Mouse (Mus musculus): ENCODE measurements around the gene Rcc1. TPM values are rescaled to one million over a fixed set of nuclear protein-coding genes. Genes with fewer than 3 reads are reported as not detected.
"Not testable (repeated sequence)": the region's sequence is repeated elsewhere in the genome, so short reads cannot be mapped to it uniquely, and the experiment has no call there.

The Rcc1 gene
- total RNA-seq, 2 experiments from 2014 or later = 12.5 to 13.0 TPM

DNA sequence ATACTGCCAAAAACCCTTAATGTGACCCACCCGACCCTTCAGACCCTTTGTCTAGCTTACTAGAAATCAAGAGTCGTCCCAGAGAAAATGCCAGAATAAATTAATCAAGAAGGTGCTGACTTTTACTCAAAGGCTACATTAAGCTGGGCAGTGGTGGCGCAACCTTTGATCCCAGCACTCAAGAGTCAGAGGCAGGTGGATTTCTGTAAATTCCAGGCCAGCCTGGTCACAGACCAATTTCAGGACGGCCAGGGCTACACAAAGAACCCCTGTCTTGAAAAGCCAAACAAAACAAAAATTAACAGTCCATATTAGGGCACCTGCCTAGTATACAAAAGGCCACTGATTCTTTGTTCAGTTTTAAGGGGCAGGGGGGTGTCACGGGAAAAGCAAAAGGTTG, 26.9 kb downstream of the Rcc1 start:
- DNase-seq (ENCODE audit: low spot score in 2 of 2) = no peak

GRCm38 (mm10) chr4:132315711-132316110, 37.7 kb downstream of the Rcc1 start:
- no peak for DNase-seq (ENCODE audit: low spot score in 2 of 2)

DNA sequence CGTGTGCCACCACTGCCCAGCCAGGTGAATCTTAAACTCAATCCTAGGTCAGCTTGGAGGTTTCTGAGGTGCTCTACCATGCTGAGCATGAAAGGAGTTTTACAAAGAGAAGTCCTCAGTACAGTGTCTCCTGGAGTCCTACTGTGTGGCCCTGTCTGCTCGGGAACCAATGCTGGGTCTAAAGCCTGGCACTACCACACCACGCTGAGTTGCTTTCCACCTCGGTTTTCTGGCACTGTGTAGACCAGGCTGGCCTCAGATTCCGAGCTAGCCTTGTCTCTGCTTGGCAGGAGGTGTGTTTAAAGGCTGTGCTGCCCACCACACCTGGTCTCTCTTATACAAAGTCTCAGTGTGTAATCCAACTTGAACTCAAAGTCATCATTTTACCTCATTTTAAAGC, 40.8 kb downstream of the Rcc1 start:
- DNase-seq (ENCODE audit: low spot score in 2 of 2) = no peak

DNA sequence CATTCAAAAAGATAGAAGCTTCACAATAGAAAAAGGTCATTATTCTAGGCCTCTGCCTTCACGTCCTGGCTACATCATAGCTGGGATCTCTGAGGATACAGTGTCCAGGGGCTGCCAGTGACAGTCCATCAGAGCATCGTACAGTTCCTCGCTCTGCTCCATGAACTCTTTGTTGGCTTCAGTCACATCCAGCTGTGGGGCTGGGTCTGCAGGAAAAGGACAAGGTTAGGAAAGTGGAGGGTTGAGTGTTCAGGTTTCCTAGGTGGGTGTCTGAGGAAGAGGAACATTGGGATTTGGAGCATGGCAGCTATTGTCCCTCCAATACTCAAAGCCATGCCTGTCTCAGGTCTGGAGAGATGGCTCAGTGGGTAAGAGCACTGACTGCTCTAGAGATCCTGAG, 41.6 kb downstream of the Rcc1 start:
- DNase-seq (ENCODE audit: low spot score in 2 of 2) = no peak

DNA sequence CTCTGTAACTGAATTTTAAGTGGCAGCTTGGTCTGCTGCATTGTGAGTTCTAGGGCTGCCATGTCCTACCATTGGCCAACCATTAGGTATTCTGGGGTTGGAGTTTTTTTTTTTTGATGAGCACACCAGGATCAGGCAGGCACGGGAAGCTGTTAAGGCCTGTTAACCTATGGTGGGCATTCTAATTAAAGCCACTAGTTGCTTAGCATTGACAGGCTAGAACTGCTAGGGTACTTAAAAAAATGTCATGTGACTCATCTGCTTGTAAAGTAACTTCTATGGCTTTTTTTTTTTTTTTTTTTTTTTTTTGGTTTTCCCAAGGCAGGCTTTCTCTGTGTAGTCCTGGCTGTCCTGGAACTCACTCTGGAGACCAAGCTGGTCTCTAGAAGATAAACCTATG, 42.2 kb downstream of the Rcc1 start:
- no peak for DNase-seq (ENCODE audit: low spot score in 2 of 2)

- peak in 1 of 2 experiments; percentile 26 for DNase-seq (ENCODE audit: low spot score in 2 of 2)
These were observed 43.4 kb downstream of the Rcc1 start for GRCm38 (mm10) chr4:132309849-132310472.

DNA sequence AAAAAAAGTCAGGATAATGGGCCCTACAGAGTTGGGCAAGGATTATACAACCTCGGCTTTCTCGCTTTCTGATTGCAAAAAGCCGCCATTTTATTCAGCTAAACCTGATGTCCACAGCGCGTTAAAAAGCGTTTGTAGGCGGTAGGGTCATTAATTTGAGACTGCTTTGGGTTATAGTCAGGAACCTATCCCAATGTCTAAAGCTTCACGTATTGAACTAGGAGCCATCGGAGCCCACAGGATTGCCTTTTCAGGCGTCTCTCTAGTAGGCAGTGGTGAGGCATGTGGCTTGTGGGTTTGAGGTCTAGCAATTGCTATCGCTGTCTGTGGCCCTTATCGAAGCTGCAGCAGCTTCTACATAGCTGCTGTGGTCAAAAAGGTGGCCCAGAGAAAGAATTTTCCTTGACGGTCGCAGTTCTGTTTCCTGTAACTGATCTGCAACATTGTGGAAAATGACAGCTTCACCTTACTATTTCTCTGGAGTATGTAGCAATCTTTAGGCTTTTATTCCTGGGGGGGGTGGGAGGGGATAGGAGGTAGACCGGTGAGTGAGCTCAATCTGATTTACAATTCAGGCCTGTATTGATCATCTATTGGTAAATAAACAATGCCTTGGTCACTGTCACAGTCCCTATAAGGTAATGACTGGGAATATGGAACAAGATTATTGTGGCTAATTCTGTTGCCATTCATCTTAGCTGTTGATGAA, 44.1 kb downstream of the Rcc1 start:
- peak in 1 of 2 experiments; percentile 37 for DNase-seq (ENCODE audit: low spot score in 2 of 2)

DNA sequence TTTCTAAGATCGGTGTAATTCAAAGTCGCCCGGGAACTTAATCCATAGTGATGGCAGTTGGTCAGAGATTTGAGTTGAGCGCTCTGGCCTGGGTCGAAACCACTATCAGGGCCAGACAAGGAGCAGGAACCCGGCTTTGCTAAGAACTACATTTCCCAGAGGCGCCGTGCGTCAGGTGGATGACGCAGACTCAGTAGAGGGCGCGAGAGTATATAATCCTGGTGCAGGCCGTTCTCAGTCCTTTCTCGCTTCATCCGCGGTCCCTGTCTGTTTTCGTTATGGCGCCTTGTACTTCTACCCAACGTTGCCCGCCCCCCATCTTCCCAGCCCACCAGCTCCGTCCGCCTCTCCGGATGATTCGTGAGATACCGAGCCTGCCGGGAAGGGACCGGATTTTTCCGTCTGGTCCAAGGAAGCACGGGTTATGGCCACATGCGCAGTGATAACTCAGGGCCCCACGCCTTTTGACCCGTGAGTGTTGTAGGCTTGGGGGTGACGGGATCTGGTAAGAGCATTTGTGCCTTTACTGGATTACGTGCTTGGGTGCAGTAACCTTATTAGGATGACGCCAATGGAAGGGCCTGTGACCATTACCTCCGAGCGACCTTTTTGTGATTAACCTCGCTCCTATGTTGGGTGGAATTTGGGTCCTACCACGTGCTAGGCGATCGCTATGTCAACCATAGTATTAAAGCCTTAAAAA, 44.8 kb downstream of the Rcc1 start:
- DNase-seq (ENCODE audit: low spot score in 2 of 2) = peak; percentile 90 to 96

- DNase-seq (ENCODE audit: low spot score in 2 of 2) = no peak
These were observed 47.4 kb downstream of the Rcc1 start for GRCm38 (mm10) chr4:132306004-132306403.

DNA sequence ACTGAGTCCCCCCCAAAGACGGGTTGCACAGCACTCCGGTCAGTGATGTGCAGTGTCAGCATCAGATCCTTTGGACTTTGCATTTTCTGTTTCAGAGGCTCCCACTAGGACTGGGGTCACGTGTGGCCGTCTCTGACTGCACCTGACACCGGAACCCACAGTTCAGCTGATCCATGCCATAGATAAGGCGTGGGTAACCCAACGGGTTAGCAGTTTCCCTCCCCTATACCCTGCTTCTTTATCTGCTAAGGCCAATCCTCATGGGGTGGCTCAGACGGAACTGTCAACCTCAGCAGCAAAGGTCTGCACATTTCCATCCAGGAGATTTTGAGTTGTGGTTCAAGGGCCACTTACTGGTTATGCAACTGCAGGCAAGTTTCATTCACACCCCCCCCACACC, 48.1 kb downstream of the Rcc1 start:
- no peak for DNase-seq (ENCODE audit: low spot score in 2 of 2)

GRCm38 (mm10) chr4:132303484-132303883, 49.9 kb downstream of the Rcc1 start:
- DNase-seq (ENCODE audit: low spot score in 2 of 2) = not testable (repeated sequence)

- DNase-seq (ENCODE audit: low spot score in 2 of 2) = peak; percentile 31 to 34
These were observed 50.4 kb downstream of the Rcc1 start, which contains the start of gene Rab42 for GRCm38 (mm10) chr4:132302939-132303479. Gene Rab42 (minus strand): TSS chr4:132303385.

DNA sequence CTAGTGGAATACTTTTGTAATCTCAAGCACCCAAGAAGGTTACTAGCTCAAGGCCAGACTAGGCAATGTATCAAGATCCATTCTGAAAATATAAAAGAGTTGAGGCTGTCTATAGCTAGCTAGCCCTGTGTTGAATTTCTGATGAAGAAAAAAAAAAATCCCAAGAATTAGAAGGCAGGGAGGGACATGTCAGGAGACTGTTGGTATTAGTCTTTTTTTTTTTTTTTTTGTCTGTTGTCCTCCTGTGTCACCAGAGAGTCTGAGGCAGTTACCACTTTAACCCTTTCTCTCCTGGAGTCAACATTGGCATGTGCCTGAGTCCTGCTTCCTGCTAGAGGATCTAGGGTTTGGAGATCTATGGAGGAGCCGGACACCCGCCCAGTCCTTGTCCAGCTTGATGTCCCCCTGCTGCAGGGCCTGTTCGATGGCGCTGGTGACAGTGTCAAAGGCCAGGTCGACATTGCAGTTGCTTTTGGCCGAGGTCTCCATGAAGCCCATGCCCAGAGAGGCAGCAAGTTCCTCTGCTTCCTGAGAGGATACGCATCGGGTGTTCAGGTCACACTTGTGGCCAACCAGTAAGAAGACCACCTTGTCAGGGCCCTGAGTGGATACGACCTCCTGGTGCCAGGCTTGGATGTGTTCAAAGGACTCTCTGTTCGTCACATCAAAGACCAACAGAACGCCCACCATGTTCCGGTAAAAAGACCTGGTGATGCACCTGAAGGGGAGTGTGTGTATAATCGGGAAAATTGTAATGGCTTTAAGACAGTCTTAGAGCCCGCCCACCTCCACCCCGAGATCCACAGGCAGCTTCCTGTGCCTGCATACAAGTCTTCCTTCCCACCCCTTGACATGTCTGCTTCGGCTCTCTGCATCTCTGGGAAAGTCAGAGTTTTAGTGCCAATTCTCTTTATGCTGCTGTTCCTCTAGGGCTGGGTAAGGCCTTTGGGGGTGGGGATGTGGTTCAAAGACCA, 51.2 kb downstream of the Rcc1 start:
- DNase-seq (ENCODE audit: low spot score in 2 of 2) = no peak

DNA sequence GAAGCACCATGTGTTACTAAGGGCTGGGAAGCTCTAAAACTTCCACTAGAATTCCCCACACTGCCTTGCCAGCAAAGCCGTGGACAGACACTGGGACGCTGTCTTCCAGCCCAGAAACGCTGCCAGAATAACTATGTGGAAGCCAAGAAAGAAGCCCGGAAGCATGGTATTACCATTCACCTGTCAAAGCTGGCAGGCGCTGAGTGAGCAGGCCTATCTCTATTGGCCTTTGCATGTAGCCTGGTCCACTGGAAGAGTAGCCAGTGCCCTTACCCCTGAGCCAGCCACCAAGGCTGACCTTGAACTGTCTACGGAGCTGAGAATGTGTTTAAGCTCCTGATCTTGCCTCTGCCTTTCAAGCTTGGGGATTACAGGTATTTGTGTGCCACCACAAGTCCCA, 51.9 kb downstream of the Rcc1 start:
- no peak for DNase-seq (ENCODE audit: low spot score in 2 of 2)

DNA sequence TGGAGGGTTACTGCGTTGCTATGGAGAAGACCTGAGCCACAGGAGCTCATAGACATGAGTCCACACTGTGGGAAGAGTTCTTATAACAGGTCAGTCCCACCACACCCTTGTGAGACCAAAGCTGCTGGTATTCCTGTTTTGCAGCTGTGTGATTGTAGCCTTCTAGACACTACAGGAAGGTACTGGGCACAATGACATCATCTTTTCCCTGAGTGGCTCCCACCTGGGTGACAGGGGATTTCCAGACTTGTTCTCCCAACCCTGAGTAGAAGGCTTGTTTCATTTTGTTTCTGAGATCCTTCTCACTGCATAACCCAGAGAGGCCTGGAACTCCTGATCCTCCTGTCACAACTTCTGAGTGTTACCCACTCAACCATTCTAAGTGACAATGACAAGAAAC, 53.6 kb downstream of the Rcc1 start:
- DNase-seq (ENCODE audit: low spot score in 2 of 2) = no peak

DNA sequence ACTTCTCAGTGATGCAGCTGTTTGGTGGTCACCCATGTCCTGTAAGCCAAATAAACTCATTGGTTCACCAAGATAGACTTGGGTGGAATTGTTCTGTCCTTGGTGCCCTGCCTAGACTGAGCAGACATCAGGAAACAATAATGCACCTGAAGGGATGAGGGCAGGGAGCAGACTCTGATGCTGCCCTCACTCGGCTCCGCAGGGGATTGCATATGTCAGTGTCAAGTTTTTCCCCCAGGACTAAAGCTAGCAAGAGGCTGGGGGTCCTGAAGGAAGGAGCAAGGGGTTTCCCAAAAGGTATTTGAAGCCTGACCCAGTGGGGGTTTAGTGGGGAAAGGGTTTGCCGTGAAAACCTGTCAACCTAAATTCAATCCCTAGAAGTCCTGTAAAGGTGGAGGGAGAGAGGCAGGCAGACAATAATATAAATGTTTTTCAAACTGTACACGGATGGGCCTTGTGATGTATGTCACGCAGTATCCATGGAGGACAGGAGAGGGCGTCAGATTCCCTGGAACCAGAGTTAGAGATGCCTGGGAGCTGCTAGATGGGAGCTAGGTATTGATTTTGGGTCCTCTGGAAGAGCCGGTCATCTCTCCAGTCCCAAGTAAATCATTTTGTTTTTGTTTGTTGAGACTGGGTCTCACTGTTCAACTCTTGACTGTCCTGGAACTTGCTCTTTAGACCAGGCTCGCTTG, 57.6 kb downstream of the Rcc1 start:
- no peak for DNase-seq (ENCODE audit: low spot score in 2 of 2)

DNA sequence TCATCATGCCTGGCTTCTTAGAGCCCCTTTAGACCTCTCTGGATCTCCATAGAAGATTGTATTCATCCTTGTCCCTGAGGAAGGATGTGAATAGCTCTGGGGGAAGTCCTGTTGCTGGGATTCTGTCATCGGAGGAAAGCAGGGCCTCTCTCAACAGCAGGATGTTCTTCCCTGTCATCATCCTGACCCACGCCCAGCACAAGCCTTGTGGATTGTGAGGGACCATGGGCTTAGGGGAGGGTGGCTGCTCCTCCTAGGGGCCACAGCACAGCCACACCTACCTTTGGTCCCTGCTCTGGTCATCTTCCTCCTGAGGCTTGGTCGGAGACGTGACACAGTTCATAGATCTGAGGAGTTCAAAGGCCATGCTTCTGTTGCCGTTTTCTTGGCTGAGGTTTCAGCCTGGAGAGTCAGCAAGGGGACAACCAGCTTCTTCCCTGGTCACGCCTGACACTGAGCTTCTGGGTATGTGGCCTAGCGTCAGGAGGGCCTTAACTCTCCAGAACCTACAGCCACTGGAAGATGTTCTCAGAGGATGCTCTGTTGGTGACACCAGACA, 59.6 kb downstream of the Rcc1 start:
- no peak for DNase-seq (ENCODE audit: low spot score in 2 of 2)

DNA sequence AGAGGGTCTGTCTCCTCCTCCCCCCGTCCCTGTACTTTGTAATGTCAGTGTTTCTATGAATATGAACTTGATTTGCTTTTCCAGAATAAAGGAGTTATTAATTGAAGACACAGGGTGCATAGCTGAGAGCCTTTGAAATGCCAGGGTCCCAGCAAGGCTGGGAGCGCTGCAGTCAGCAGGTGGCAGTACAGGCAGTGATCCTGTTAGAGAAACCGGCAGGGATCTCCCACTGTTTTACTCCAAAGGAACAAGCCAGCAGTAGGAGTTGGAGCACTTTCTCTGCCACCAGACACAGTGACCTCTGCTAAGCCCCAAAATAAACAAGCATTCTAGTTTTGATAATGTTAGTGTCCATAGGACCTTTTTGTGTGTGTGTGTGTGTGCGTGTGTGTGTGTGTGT, 60.4 kb downstream of the Rcc1 start:
- DNase-seq (ENCODE audit: low spot score in 2 of 2) = no peak

GRCm38 (mm10) chr4:132291624-132292335, 61.6 kb downstream of the Rcc1 start:
- no peak for DNase-seq (ENCODE audit: low spot score in 2 of 2)
